Mouse (Mus musculus) embryonic fibroblast, embryonic 13.5 days (primary cell): Measurements from ENCODE around the gene Cst13. TPM values are rescaled to one million over a fixed set of nuclear protein-coding genes. Genes with fewer than 3 reads are reported as not detected.

ENCODE experiments used
- H3K27ac ChIP-seq: 2 replicates; pipeline ENCODE4 v1.5.1; 2012; ENCODE audit warnings: low read length, control low read depth, inconsistent platforms; ENCODE audit not compliant: insufficient read depth
- H3K4me1 ChIP-seq: 2 replicates; pipeline ENCODE4 v1.6.1; 2011; ENCODE audit warnings: low read length; ENCODE audit not compliant: control insufficient read depth, insufficient read depth
- H3K4me3 ChIP-seq: 2 replicates; pipeline ENCODE4 v1.5.1; 2011; ENCODE audit warnings: mild to moderate bottlenecking, control low read depth, low read length; ENCODE audit not compliant: insufficient read depth
- CTCF ChIP-seq: IDR thresholded peaks from 2 replicates; pipeline ENCODE4 v1.5.1; 2011; ENCODE audit warnings: mild to moderate bottlenecking, control low read depth, low read length, moderate library complexity, borderline replicate concordance; ENCODE audit not compliant: insufficient read depth
- POLR2A ChIP-seq: IDR thresholded peaks from 2 replicates; pipeline ENCODE4 v1.6.1; 2011; ENCODE audit warnings: low read depth, mild to moderate bottlenecking, control low read depth, low read length, moderate library complexity
- polyA plus RNA-seq: library from polyadenylated mRNA; stranded (reverse); fragments of >200 nt; gene quantifications from 2 replicates; pipeline ENCODE4 v1.2.4, GENCODE M21; 2011; ENCODE audit warnings: low read depth; ENCODE audit not compliant: missing spikeins, insufficient read length

Cst13 gene
- polyA plus RNA-seq, 1 experiment, result not detected

DNA sequence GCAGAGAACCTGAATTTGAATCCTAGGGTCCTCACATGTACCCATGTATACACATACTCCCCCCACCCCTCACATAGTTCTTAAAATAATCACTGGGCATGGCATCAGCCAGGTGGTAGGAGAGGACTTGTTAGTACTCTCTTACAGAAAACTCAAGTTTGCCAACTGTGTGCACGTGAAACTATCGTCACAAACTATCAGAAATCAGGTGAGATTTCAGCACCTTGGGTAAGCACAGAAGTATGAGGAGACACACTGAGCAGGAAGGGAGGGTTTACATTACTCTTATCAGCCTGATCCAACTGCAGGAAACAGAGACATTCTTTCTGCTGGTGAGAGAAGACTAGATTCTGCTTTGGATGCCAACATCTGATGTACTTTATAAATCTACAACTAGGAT is 19.3 kb downstream of the Cst13 start:
- no peaks in the 10 kb centered on the region for H3K4me1 ChIP-seq
- no peak overlapping the region for H3K27ac ChIP-seq
- no peak for TF ChIP-seq CTCF
- TF ChIP-seq POLR2A, result no peak
- H3K4me3 ChIP-seq, result no peak overlapping the region

DNA sequence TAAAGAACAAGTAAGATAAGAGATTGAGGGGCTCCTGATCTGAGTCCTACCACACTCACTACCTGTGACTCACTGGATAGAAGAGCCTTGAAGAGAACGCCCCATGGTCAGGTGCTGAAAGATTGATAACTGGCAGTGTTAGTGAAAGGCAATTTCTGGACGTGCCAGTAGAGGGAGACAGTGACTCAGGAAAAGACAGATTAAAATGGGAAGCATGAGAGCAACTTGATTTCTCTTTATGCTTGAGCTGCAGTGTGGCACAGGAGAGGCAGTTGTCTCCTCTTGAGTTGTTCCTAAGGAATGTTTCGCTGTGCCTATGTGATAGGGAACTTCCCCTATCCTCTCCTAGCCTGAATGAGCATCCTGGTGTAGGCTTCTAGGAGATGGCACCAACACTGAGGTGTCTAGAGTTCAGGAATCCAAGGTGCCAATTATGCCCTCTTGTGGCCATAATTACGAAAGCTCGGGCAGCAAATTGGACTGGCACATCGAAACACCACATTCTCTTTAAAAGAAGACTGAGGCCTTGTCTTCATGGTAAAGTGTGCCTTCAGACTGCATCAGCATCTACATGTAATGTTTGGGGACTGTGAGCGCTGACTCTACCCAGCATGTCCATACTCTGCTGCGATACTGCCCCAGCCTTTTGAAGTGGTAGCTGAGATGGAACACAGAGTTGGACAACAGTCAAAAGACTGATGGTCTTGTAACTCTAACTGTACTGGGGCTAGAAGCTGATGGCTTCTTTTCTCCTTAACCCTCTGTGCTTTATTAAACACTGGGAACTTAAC is 31.4 kb downstream of the Cst13 start:
- TF ChIP-seq CTCF (no peak), POLR2A (no peak)
- no peak overlapping the region for H3K4me3 ChIP-seq
- peaks cover under 1% of the 10 kb centered on the region; the same call in 1 of the 2 replicates for H3K4me1 ChIP-seq
- no peak overlapping the region for H3K27ac ChIP-seq

DNA sequence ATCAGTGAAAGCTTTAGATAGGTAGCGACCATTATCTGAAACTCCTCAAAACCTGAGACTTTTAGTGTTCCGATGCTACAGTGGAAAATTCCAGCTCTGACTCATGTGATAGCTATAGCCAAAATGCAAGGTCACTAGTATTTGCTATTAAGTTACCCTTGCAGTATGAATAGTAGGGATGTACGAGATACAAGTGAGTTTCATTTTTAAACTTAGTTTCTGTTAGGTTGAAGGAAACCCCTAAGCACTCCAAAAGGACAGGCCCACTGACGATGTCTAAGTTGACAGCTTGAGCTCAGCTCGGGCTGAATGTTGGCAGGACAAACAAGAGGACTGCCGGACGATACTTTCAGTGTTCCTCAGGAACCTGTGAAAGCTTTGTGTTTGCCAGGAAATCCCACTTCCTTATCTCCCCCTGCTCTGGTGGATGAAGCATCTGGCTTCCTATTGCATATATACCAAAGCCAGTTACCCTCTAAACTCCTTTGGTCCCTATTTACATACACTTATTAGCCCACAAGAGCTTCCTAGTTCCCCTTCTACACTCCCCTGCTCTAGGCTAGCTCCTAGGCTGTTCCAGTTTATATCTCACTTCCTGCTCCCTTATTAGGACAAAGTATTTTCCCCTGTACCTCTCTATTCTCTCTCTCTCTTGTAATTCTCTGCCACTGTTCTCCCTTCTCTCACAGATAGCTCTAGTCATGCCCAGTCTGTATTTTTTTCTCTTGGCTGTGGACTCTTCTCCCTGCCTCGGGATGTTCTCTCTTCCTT is 36.9 kb downstream of the Cst13 start:
- no peak overlapping the region for H3K4me3 ChIP-seq

DNA sequence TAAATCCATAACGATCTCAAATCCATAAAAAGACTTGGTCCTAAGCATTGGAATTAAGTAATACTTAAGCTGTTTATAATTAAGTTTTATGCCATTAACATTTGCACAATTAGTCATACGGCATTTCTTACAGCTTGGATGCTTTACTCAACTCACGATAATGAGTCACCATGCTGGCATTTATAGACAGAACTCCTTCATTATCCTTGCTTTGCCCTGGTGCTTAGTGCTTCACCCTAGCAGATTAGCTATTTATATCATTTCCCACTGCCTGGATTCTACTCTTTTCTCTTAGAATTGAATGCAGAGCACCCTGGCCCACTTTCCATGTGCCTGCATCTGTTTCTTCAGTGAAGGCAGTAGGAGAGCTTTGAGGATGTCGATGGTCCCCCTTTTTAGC is 37.6 kb downstream of the Cst13 start:
- Histone ChIP-seq H3K4me3 (no peak overlapping the region), H3K27ac (peak overlapping the region; percentile 88), H3K4me1 (peaks cover 11% of the 10 kb centered on the region)
- TF ChIP-seq POLR2A (no peak), CTCF (no peak)

More for the DNA sequence above, 36.9 kb downstream of the Cst13 start:
- Histone ChIP-seq H3K4me1 (peaks cover 11% of the 10 kb centered on the region), H3K27ac (peak overlapping the region; percentile 88)
- TF ChIP-seq POLR2A (no peak), CTCF (no peak)

GRCm38 (mm10) chr2:148860993-148861392 is 41.1 kb downstream of the Cst13 start:
- Histone ChIP-seq H3K4me1 (peaks cover 11% of the 10 kb centered on the region), H3K27ac (no peak overlapping the region; the same call in 1 of the 2 replicates), H3K4me3 (no peak overlapping the region)
- TF ChIP-seq CTCF (no peak), POLR2A (no peak)

- Histone ChIP-seq H3K4me3 (no peak overlapping the region), H3K27ac (no peak overlapping the region), H3K4me1 (peaks cover 8% of the 10 kb centered on the region)
- no peak for TF ChIP-seq CTCF
- no peak for TF ChIP-seq POLR2A
These were observed 41.8 kb downstream of the Cst13 start for GRCm38 (mm10) chr2:148861693-148862092.

DNA sequence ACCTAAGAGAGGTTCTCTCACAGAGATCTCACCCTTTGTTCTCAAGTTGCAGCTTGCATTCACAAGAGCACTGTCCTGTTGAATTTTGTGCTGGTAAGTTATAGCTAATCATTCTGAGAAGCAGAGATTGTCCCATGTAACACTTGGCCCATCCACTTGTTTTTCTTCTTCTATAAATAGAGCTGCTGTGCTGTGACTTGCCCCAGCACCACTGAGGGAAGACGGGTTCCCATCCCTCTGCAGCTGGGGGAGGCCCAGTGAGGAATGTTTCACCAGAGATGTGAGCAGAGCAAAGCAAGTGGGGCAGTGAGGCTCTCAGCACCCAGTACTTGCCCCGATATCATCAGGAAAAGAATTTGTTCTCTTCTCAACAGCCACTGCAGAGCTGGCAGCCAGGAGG is 45.1 kb downstream of the Cst13 start, which contains the start of gene 9230104L09Rik:
9230104L09Rik (minus strand) TSS at position 73 of the 400 bp plus-strand sequence.
- Histone ChIP-seq H3K27ac (no peak within 1 kb of the TSS), H3K4me3 (no peak within 1 kb of the TSS), H3K4me1 (no peaks in the 10 kb centered on the region)
- TF ChIP-seq CTCF (no peak), POLR2A (no peak)

GRCm38 (mm10) chr2:148868959-148869358 is 49.1 kb downstream of the Cst13 start:
- Histone ChIP-seq H3K4me3 (no peak overlapping the region), H3K27ac (no peak overlapping the region), H3K4me1 (no peaks in the 10 kb centered on the region)
- TF ChIP-seq CTCF (no peak), POLR2A (no peak)

GRCm38 (mm10) chr2:148870526-148870925 is 50.6 kb downstream of the Cst13 start:
- Histone ChIP-seq H3K4me1 (no peaks in the 10 kb centered on the region), H3K4me3 (no peak overlapping the region), H3K27ac (no peak overlapping the region)
- TF ChIP-seq CTCF (no peak), POLR2A (peak; percentile 55; the same call in 1 of the 2 replicates)
